Mouse (Mus musculus) limb, embryonic 12.5 days (tissue): ENCODE measurements around the gene Larp6. TPM values are rescaled to one million over a fixed set of nuclear protein-coding genes. Genes with fewer than 3 reads are reported as not detected.

Experiments
- ATAC-seq: fragments of 200-750 bp; cut with Nextera tagmentation; 2 replicates; pipeline ENCODE4 v1.8.0; 2017; ENCODE audit warnings: low read depth, moderate TSS enrichment; ENCODE audit not compliant: insufficient number of reproducible peaks, insufficient read depth, low FRiP score, low TSS enrichment
- H3K27ac ChIP-seq: fragments of 300-500 bp; sonication (generic); 2 replicates; pipeline ENCODE4 v1.5.1; 2016; ENCODE audit warnings: mild to moderate bottlenecking, moderate library complexity
- H3K27me3 ChIP-seq: fragments of 300-500 bp; sonication (generic); 2 replicates; pipeline ENCODE4 v1.6.1; 2016; ENCODE audit warnings: mild to moderate bottlenecking, moderate library complexity
- H3K36me3 ChIP-seq: fragments of 300-500 bp; sonication (generic); 2 replicates; pipeline ENCODE4 v1.6.1; 2016; ENCODE audit warnings: mild to moderate bottlenecking, moderate library complexity
- H3K4me1 ChIP-seq: fragments of 300-500 bp; sonication (generic); replicated peaks from 2 replicates; pipeline ENCODE4 v1.6.1; 2016
- H3K4me2 ChIP-seq: fragments of 300-500 bp; sonication (generic); 2 replicates; pipeline ENCODE4 v1.6.1; 2016; ENCODE audit warnings: mild to moderate bottlenecking, moderate library complexity
- H3K4me3 ChIP-seq: fragments of 300-500 bp; sonication (generic); replicated peaks from 2 replicates; pipeline ENCODE4 v1.5.1; 2016; ENCODE audit warnings: mild to moderate bottlenecking
- H3K9ac ChIP-seq: fragments of 300-500 bp; sonication (generic); replicated peaks from 2 replicates; pipeline ENCODE4 v1.6.1; 2016; ENCODE audit warnings: mild to moderate bottlenecking, moderate library complexity
- H3K9me3 ChIP-seq: fragments of 300-500 bp; sonication (generic); 2 replicates; pipeline ENCODE4 v1.6.1; 2016; ENCODE audit warnings: mild to moderate bottlenecking, moderate library complexity
- WGBS: fragments of 180-500 bp; shearing (Covaris S2); methylation state at CpG from one replicate; pipeline ENCODE4 v1.1.7; 2016; 5-methylcytosine and 5-hydroxymethylcytosine counted together
- polyA plus RNA-seq: library from polyadenylated mRNA; unstranded; fragments of >200 nt; fragmentation: Nextera tagmentation; extraction: Ambion mirVana; gene quantifications from 2 replicates; pipeline ENCODE4 v1.2.1, GENCODE M21; 2016

Larp6 gene
- polyA plus RNA-seq = 3.0 and 3.7 TPM in 2 replicates

DNA sequence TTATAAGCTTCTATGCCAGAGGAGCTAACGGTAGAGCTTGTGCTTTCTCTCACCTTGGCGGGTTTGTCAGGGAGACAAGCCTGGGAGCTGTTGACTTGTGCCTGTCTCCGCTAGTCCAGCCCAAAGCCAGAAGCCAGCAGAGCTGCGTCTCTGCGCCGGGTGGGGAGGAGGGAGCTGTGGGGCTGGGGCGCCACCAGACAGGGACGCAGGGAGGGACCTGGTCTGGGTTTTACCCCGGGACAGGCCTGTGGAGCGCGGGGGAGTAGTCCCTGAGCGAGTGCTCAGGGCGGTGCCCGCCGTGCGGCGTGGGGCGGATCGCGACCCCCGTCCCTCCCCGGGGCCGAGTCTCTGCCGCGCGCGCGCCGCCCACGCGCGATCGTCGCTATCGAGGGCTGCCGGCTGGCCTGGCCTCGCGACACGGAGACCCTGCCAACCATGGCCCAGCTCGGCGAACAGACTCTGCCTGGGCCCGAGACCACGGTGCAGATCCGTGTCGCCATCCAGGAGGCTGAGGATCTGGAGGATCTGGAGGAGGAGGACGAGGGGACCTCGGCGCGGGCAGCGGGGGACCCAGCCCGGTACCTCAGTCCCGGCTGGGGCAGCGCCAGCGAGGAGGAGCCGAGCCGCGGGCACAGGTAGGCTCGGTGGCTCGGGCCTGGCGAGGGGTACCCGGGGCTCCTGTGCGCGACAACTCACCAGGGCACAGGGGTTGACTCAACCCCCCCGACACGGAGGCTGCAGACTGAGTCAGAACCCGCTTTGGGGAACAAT is at the start of gene Larp6:
TSS of gene Larp6 (plus strand) at position 219 of the 771 bp plus-strand sequence.
- Histone ChIP-seq H3K9me3 (0 out of 2 replicates have a peak, but pooled peaks cover 5% of the 10 kb centered on the region), H3K4me1 (peaks cover 7% of the 10 kb centered on the region; the same call in 1 of the 2 replicates), H3K9ac (peak within 1 kb of the TSS; percentile 76), H3K36me3 (no peaks in the 10 kb centered on the region), H3K27me3 (peaks cover 17% of the 10 kb centered on the region), H3K4me2 (peak within 1 kb of the TSS; percentile 98), H3K27ac (no peak within 1 kb of the TSS), H3K4me3 (peak within 1 kb of the TSS; percentile 66)
- WGBS = 2% methylated on average over 66 of the region's 66 CpGs
- ATAC-seq = no peak

GRCm38 (mm10) chr9:60664385-60664784 is 48.4 kb upstream of the Larp6 start:
- no peak overlapping the region for H3K4me2 ChIP-seq
- WGBS = 92% methylated on average over 12 of the region's 12 CpGs

DNA sequence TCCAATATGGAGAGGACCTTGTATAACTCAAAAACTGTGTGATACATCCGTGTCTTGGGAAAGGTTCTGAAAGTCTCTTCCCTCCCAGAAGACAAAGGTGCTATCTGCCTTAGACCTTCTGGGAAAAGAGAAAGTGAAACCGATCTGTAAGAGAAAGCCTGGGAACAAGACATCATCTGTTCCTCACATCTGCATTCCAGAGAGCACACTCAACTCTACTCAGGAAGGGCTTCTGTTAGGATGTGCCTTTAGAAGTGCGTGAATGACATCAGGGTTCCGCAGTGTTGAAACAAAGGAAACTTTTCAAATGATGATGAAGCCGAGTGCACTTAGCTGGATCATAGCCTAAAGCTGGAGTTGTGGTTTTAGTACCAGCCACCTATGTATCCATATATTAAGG is 47.9 kb upstream of the Larp6 start:
- H3K9ac ChIP-seq = no peak overlapping the region
- H3K4me2 ChIP-seq = no peak overlapping the region
- no peak for ATAC-seq
- WGBS = 92% methylated on average over 5 of the region's 5 CpGs
- no peak overlapping the region for H3K27ac ChIP-seq
- no peaks in the 10 kb centered on the region for H3K27me3 ChIP-seq
- no peak overlapping the region for H3K4me3 ChIP-seq
- H3K4me1 ChIP-seq = no peaks in the 10 kb centered on the region
- H3K36me3 ChIP-seq = peaks cover 37% of the 10 kb centered on the region
- H3K9me3 ChIP-seq = no peaks in the 10 kb centered on the region

More at GRCm38 (mm10) chr9:60664385-60664784, 48.4 kb upstream of the Larp6 start:
- Histone ChIP-seq H3K9me3 (no peaks in the 10 kb centered on the region), H3K27ac (no peak overlapping the region), H3K36me3 (peaks cover 35% of the 10 kb centered on the region), H3K27me3 (no peaks in the 10 kb centered on the region), H3K4me3 (no peak overlapping the region), H3K4me1 (no peaks in the 10 kb centered on the region), H3K9ac (no peak overlapping the region)
- no peak for ATAC-seq

- Histone ChIP-seq H3K27ac (no peak overlapping the region), H3K4me3 (no peak overlapping the region), H3K4me1 (no peaks in the 10 kb centered on the region), H3K36me3 (peaks cover 39% of the 10 kb centered on the region), H3K9ac (no peak overlapping the region), H3K9me3 (no peaks in the 10 kb centered on the region), H3K27me3 (no peaks in the 10 kb centered on the region), H3K4me2 (no peak overlapping the region)
- ATAC-seq = no peak
- 92% methylated on average over 3 of the region's 3 CpGs for WGBS
These were observed 47.3 kb upstream of the Larp6 start for GRCm38 (mm10) chr9:60665535-60665934.

DNA sequence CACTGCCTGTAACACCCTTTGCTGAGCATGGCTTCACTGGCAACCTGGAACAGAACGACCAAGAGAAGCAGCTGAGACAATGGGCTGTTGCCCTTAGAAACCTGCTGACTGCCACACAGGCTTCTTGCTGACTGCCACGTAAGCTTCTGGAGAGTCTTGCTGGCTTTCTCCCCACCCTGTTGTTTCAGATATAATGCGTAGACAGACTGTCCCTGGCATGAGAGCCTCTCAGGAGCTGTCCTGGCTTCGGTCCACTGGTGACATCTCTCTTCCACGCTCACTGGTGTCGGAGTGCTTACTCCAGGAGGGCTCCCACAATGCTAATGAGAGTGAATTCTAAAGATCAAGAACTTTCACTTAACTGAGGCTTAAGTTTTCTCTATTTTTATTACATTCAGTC is 43.9 kb upstream of the Larp6 start:
- Histone ChIP-seq H3K27ac (no peak overlapping the region), H3K4me1 (no peaks in the 10 kb centered on the region), H3K9ac (no peak overlapping the region), H3K4me2 (no peak overlapping the region), H3K4me3 (no peak overlapping the region), H3K27me3 (no peaks in the 10 kb centered on the region), H3K36me3 (peaks cover 46% of the 10 kb centered on the region), H3K9me3 (no peaks in the 10 kb centered on the region)
- ATAC-seq = no peak
- 86% methylated on average over 6 of the region's 6 CpGs for WGBS

DNA sequence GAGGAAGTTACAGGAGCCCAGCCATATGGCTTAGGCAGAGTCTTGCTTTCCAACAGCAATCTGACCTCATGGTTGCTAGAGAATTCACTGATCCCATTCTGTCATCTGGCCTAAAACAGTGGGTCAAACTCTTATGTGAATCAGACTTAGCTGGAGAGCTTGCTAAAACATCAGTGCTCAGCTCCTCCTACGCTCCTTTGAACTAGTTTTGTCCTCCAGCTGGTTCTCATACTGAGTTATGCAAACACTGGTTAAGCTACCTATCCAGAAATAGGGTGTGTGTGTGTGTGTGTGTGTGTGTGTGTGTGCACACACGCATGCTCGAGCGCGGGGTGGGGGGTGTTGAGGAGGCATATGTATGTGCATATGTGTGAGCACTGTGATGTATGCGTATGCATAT is 40.2 kb upstream of the Larp6 start:
- H3K36me3 ChIP-seq = peaks cover 39% of the 10 kb centered on the region
- H3K9me3 ChIP-seq = no peaks in the 10 kb centered on the region
- no peak overlapping the region for H3K4me2 ChIP-seq
- no peak overlapping the region for H3K27ac ChIP-seq
- no peaks in the 10 kb centered on the region for H3K27me3 ChIP-seq
- H3K4me3 ChIP-seq = no peak overlapping the region
- no peak overlapping the region for H3K9ac ChIP-seq
- no peaks in the 10 kb centered on the region for H3K4me1 ChIP-seq
- WGBS = 95% methylated on average over 6 of the region's 6 CpGs
- no peak for ATAC-seq

GRCm38 (mm10) chr9:60674780-60675179 is 38.0 kb upstream of the Larp6 start:
- Histone ChIP-seq H3K4me3 (no peak overlapping the region), H3K9ac (no peak overlapping the region), H3K4me1 (no peaks in the 10 kb centered on the region), H3K27me3 (no peaks in the 10 kb centered on the region), H3K9me3 (no peaks in the 10 kb centered on the region), H3K27ac (no peak overlapping the region), H3K4me2 (no peak overlapping the region), H3K36me3 (peaks cover 44% of the 10 kb centered on the region)
- ATAC-seq = no peak

GRCm38 (mm10) chr9:60676429-60676828 is 36.4 kb upstream of the Larp6 start:
- Histone ChIP-seq H3K9me3 (no peaks in the 10 kb centered on the region), H3K36me3 (peaks cover 50% of the 10 kb centered on the region), H3K4me3 (no peak overlapping the region), H3K9ac (no peak overlapping the region), H3K27ac (no peak overlapping the region), H3K4me1 (no peaks in the 10 kb centered on the region), H3K4me2 (no peak overlapping the region), H3K27me3 (no peaks in the 10 kb centered on the region)
- 93% methylated on average over 4 of the region's 4 CpGs for WGBS
- ATAC-seq = no peak

DNA sequence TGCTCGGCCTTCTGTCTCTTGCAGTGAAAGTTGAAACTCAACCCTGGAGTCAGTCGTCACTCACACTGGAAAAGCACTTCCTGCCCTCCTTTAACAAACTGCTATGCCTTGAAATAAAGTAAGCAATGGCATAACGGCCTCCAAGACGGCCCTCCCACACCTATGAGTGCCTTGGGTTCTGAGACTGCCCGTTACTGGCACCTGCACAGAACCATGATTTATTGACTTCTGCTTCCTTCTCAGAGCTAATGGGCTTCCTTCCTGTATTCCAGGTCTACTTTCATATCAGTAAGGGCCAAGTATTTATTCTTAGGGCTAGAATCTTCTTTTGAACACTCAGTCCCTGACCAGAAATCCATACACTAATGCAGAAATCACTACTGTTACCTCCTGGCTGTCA is 33.9 kb upstream of the Larp6 start:
- Histone ChIP-seq H3K9ac (no peak overlapping the region), H3K36me3 (peaks cover 55% of the 10 kb centered on the region), H3K4me1 (no peaks in the 10 kb centered on the region), H3K9me3 (no peaks in the 10 kb centered on the region), H3K27ac (no peak overlapping the region), H3K4me2 (no peak overlapping the region), H3K27me3 (no peaks in the 10 kb centered on the region), H3K4me3 (no peak overlapping the region)
- no peak for ATAC-seq
- 60% methylated on average over 5 of the region's 5 CpGs for WGBS

DNA sequence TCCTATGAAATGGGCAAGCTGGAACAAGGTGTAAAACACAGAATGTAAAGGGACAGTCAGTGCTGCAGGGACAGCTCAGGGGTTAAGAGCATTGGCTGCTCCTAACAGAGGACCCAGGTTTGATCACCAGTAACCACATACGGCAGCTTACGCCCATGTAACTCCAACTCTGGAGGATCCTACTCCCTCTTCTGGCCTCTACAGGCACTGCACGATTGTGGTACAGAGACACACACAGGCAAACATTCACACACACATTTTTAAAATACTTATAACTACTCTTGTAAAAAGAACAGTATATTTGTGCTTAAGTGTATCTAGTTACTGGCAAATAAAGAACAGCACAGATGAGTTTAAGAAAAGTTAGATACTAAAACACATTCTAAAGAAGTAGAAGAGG is 31.8 kb upstream of the Larp6 start:
- Histone ChIP-seq H3K9ac (no peak overlapping the region), H3K36me3 (peaks cover 61% of the 10 kb centered on the region), H3K27ac (no peak overlapping the region), H3K4me2 (no peak overlapping the region), H3K4me3 (no peak overlapping the region), H3K9me3 (no peaks in the 10 kb centered on the region), H3K27me3 (no peaks in the 10 kb centered on the region), H3K4me1 (no peaks in the 10 kb centered on the region)
- WGBS = 95% methylated on average over 3 of the region's 3 CpGs
- no peak for ATAC-seq

- WGBS = 88% methylated on average over 4 of the region's 4 CpGs
- ATAC-seq = no peak
- Histone ChIP-seq H3K36me3 (peaks cover 46% of the 10 kb centered on the region), H3K4me3 (no peak overlapping the region), H3K27me3 (no peaks in the 10 kb centered on the region), H3K27ac (no peak overlapping the region), H3K4me1 (no peaks in the 10 kb centered on the region), H3K9me3 (no peaks in the 10 kb centered on the region), H3K4me2 (no peak overlapping the region), H3K9ac (no peak overlapping the region)
These were observed 30.0 kb upstream of the Larp6 start for GRCm38 (mm10) chr9:60682753-60683152.

DNA sequence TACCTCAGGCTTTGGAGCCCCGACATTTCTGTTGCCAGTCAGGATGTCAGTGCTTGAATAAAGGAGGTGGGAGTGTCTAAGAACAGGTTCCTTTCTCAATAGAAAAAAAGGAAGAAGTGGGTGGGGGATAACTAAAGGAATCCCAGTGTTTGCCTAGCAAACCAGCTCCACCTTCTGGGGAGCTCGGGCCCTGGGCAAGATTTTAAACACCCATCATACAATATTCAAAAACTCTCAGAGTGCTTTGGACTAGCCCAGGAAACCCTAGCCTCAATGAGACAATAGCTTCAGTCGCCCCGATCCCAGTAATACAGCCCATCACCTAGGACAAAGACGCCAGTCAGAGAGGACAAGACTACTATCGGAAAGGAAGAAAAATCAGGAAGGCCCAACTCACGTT is 25.4 kb upstream of the Larp6 start:
- Histone ChIP-seq H3K27ac (peak overlapping the region; percentile 83), H3K4me1 (0 out of 2 replicates have a peak, but pooled peaks cover 3% of the 10 kb centered on the region), H3K36me3 (peaks cover 14% of the 10 kb centered on the region), H3K4me3 (peak overlapping the region; percentile 64), H3K4me2 (peak overlapping the region; percentile 65), H3K9ac (peak overlapping the region; percentile 56), H3K9me3 (no peaks in the 10 kb centered on the region), H3K27me3 (no peaks in the 10 kb centered on the region)
- WGBS = 7% methylated on average over 7 of the region's 7 CpGs
- ATAC-seq = no peak
